Mouse (Mus musculus) cerebellum, postnatal 14 days (tissue): Measurements from ENCODE around the gene Spsb1.

ENCODE experiments used
- DNase-seq, 2 experiments: peaks; one replicate each; pipeline ENCODE4 v3.0.0; 2021; ENCODE audit warnings: mixed read lengths in 2 of 2

The Spsb1 gene

GRCm38 (mm10) chr4:149854770-149855169 lies 100.1 kb downstream of the Spsb1 start:
- DNase-seq: no peak

DNA sequence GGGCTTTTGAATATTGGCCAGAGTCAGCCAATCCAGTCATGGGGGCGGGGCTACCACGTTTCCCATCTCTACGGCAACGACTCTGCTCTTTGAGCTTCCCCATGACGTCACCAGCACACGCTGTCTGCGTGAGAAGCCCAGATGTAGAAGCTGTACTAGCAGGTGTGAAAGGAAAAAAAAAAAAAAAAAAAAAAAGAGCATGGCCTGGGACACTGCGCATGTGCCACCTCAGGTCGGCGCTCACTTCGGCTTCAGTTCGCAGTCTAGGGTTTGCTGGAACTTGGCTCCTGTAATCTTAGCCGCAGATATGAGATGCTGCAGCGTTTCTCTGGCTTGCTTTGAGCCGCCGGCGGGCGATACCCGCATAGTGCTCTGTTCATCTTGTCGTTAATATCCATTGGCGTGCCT lies 100.5 kb downstream of the Spsb1 start:
- DNase-seq: peak; percentile 60 to 64

GRCm38 (mm10) chr4:149853698-149854284 lies 101.1 kb downstream of the Spsb1 start:
- no peak for DNase-seq

DNA sequence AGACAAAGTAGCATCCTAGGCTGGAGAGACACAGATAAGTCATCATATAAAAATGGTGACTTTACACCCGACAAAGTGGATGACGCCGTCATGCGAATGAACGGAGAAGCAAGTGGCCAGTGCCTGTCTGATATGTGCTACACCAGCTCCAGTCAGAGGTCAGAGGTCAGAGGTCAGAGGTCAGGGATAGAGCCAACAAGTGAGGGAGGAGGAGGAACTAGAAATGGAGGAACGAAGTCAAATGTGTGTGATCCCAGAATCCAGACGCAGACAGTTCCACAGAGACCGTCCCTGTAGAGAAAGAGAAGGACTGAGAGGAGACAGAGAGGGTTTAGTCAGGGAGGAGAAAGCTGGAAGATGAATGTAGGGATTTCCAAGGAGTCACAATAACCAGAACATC lies 103.3 kb downstream of the Spsb1 start:
- no peak for DNase-seq

DNA sequence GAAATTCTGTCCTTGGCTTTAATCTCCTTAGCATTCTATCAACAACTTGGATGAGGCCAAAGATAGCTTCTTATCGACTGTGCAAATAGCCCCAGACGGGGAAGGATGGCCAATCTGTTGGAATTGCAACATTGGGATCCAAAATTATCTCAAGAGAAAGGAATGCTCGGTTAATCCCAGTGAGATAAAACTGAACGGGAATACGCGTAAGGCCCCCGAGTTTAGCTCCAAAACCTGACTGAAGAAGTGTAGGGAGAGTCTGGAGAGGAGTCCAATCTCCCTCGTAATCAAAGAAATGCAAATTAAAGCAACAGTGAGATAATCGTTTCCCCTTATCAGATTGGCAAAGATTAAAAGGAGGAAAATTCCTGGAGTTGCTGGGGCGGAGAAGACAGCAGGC lies 104.2 kb downstream of the Spsb1 start:
- DNase-seq: no peak

- no peak for DNase-seq
These were observed 104.8 kb downstream of the Spsb1 start for GRCm38 (mm10) chr4:149850045-149850444.

DNA sequence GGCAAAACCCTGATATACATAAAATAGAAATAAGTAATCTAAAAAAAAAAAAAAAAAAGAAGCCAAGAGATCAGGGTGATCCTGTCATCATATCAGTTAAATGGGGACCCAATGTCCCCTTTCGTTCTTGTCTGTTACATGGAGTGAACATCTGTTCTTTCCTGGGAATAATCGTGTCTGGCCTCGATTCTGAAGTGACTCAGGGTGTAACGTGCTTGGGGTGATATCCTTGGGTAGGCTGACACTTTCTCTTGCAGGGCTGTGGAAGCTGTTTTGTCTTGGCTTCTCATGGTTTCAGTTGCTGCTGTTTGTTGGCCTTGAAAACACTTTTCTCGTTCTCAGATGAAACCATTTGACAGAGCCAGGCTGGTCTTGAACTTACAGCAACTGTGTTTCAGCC lies 105.8 kb downstream of the Spsb1 start:
- no peak for DNase-seq

- peak; percentile 45 to 48 for DNase-seq
These were observed 107.8 kb downstream of the Spsb1 start for GRCm38 (mm10) chr4:149846861-149847631.
